Mouse (Mus musculus) brain, embryonic 14.5 days (tissue): ENCODE results near the gene Slc39a11.

Experiments
- CTCF ChIP-seq: fragments of 200-500 bp; IDR thresholded peaks from 2 replicates; pipeline ENCODE4 v1.5.1; 2012; ENCODE audit warnings: inconsistent platforms, mild to moderate bottlenecking, moderate library complexity, borderline replicate concordance; ENCODE audit not compliant: insufficient read depth, insufficient read length; ENCODE audit errors: extremely low read depth
- POLR2A ChIP-seq: fragments of 200-500 bp; IDR thresholded peaks from 2 replicates; pipeline ENCODE4 v1.6.1; 2012; ENCODE audit warnings: mild to moderate bottlenecking, inconsistent platforms, borderline replicate concordance; ENCODE audit not compliant: poor library complexity, insufficient read depth, insufficient read length, severe bottlenecking; ENCODE audit errors: extremely low read depth

GRCm38 (mm10) chr11:113476720-113477119 is 173.2 kb downstream of the Slc39a11 start:
- no peak for TF ChIP-seq CTCF
- no peak for TF ChIP-seq POLR2A
